Mouse (Mus musculus): ENCODE results near the gene Wfdc21. TPM values are rescaled to one million over a fixed set of nuclear protein-coding genes. Genes with fewer than 3 reads are reported as not detected.

Wfdc21 gene
- not detected for total RNA-seq (2021)
- long read RNA-seq, experiment 1, result 0 reads
- long read RNA-seq, experiment 2, result 0 reads

DNA sequence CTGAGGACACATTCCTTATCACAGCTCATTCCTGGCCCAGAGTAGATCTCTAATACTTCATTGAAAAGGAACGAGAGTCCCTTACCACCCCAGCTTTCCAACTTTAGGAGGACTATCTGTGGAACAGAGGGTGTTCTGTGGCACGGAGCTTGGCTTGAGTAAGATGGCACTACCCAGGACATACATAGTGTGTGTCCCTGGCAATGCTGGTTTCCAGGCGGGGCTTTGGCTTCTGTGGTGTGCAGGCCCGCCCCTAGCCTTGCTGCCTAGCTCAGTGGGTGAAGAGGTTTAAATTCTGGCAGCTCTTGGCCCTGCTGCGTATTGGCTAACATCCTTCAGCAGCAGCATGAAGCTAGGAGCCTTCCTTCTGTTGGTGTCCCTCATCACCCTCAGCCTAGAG, at the start of gene Wfdc21:
Gene Wfdc21 (plus strand): TSS at position 260 of the 400 bp plus-strand sequence.
- no peak for DNase-seq (ENCODE audit: low spot score in 2 of 2)

DNA sequence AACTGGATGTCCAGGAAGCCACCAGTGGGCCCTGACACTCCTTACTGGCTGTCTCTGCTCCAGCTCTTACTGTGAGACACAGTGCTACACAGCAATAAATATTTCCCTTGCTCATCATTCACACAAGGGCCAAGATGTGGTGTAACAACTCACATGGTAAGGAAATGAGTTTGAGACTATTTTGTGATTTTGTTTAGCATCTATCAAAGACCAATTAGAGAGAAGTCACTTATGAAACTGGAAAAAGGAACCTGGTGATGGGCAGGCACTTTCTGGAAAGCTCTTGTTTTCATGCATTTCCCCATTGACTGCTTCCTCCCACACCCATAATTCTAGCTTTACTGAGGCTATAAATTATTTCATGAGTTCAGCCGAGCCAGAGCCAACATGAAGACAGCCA, 43.0 kb upstream of the Wfdc21 start, which contains the start of gene Wfdc17:
Gene Wfdc17 (plus strand): TSS at position 287 of the 400 bp plus-strand sequence.
- no peak for DNase-seq (ENCODE audit: low spot score in 2 of 2)

DNA sequence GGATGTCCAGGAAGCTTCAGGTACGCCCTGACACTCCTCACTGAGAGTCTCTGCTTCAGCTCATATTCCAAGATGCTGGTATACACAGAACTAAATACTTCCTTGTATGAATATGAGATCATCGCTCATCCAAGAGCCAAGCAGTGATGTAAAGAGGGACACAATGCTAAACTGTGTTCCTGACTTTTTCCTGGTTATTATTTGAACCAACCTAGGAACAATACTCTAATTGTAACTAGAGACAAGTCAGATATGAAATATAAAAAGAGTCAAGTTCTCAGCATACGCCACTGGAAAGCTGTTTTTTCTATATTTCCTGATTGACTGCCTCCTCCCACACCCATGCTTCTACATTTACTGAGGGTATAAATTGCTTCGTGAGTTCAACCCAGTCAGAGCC, 38.0 kb upstream of the Wfdc21 start, which contains the start of gene Wfdc18:
Gene Wfdc18 (plus strand): TSS at position 301 of the 400 bp plus-strand sequence.
- DNase-seq (ENCODE audit: low spot score in 2 of 2), result no peak

DNA sequence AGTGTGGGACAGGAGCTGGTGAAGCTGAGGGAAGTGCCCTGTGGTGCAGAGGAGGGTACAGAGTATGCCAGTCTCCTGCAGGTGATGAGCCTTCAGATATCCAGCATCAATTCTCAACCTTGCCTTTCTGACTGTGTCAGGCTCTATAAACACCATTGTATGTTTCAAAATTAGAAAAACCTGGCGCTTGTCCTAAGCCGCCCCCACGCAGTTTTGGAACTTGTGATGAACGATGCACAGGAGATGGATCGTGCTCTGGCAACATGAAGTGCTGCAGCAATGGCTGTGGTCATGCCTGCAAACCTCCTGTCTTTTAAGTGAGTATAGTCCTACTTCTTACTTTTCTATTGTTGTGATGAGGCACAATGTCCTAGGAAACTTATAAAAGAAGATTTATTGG, 37.1 kb upstream of the Wfdc21 start:
- DNase-seq (ENCODE audit: low spot score in 2 of 2), result peak in 1 of 2 experiments; percentile 7

DNA sequence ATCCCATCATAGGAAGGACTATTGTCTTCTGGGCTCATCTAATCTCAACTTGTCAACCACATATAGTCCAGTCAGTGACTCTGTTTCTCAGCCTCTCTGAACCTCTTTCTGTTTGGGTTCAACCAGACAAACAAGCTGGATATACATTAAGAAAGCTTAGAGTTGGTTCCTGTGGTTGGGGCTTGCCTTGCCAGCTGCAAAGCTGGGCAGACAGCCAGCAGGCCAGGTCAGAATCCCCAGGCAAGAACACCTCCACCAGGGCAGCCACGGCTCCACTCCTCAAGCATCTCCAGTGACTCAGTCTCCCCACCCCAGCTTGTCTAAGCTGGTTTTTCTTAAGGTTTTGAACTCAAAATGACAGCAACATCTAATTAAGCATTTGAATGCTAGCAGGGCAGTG, 34.1 kb upstream of the Wfdc21 start:
- no peak for DNase-seq (ENCODE audit: low spot score in 2 of 2)

DNA sequence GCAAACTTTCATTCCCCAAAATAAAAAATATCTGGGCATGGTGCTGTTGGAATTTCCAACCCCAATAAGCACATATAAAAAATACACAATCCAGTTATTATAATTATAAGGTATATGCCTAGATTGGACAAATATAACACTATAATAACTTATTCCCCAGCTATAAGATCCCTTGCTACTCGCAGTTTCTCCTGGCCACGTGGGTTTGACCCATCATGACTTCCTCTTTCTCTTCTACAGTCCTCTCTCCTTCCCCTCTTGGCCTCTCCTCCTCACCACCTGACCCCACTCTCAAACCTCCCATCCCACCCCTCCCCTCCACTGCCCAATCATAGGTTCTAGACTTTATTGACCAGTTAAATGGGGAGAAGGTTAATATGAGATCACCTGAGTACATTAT, 32.8 kb upstream of the Wfdc21 start:
- DNase-seq (ENCODE audit: low spot score in 2 of 2), result no peak

DNA sequence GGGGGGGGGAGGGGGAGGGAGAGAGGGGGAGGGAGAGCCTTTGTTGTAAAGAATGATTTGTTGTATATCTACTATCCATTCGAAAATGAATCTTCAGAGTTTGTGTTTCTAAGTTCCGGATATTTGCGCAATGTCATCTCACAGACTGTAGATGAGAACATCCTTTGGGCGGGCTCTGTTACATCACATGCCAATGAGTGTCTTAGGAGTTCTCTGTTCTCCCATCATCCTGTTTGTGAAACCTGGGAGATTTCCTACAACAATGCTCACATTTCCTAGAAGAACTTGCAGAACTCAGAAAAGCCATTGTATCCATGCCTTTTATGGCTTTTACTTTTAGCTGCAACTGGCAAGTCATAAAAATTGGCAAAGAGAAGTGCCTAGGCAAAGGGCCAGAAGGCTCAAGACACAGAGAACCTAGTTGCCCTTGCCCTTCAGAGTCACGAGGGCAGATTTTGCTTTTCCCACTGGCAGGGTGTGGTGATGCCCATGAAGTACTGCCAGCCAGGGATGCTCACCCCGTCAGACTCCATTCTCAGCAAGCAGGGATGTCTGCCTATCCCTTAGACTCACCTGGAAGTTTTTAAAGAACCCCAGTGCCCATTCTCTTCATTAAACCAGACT, 29.6 kb upstream of the Wfdc21 start:
- DNase-seq (ENCODE audit: low spot score in 2 of 2), result no peak

DNA sequence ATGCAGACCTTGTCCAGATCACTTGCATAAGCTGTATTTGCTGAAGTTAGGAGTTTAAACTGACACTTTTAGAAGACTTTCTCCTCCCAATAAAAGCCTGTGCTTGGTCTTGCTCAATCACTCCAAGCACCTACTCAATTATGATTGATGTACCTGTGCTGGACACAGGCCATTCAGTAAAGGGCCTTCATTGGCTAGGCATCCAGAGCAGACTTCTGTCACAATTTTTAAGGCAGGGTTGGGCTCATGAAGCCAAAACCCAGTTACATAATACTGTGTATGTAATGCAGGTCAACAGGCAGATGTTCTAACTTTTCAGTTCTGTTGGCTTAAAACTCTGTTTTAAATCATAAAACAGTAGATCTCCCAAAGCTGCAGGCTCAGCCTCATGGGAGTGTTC, 26.0 kb upstream of the Wfdc21 start:
- DNase-seq (ENCODE audit: low spot score in 2 of 2), result no peak

DNA sequence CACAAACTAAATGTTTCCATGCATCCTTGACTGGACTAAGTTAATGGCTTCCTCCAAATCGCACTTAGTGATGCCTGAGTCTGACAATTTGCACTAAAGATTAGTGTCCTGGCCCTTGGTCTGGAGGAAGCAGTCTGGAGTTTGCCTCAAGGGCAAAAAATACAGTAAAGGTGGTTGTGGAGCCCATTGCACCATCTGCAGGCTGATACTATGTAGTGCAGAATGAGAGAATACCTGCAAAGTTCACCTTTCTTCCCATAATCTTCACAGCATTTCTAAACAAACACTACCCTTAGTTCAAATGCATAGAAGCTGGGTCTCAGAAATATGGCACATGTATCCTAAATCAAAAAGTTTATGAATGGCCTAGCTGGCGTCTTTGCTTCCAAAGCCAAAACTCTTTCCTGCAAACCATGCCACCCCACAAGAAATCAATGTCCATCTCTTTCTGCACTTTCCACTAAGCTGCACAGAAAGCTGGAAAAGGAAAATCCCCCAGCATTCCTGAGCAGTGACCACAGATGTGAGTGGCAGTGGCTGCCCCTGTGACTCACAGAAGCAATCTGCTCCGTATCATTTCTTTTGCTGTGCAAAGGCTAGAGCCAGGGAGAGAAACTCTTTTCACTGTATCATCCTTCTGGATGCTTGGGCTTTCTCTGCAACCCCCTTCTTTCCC, 17.8 kb upstream of the Wfdc21 start:
- DNase-seq (ENCODE audit: low spot score in 2 of 2), result no peak

DNA sequence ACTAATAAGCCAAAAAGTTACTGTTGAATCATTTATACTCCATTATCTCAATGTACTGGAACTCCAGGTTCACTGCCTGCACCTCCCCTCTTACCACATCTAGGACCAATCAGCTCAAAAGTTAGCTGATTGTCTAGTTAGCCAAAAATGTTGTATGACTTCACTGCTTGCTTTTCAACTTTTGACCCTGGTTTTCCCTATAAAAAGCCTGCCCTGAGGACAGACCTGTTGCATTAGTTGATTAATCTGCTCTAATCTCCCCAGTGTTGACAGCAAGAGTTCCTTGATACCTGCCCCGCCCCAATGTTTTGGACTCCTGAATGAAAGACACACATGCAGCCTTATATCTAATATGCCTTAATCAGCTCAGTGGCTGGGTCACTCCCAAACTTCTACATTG, 15.6 kb upstream of the Wfdc21 start:
- no peak for DNase-seq (ENCODE audit: low spot score in 2 of 2)

DNA sequence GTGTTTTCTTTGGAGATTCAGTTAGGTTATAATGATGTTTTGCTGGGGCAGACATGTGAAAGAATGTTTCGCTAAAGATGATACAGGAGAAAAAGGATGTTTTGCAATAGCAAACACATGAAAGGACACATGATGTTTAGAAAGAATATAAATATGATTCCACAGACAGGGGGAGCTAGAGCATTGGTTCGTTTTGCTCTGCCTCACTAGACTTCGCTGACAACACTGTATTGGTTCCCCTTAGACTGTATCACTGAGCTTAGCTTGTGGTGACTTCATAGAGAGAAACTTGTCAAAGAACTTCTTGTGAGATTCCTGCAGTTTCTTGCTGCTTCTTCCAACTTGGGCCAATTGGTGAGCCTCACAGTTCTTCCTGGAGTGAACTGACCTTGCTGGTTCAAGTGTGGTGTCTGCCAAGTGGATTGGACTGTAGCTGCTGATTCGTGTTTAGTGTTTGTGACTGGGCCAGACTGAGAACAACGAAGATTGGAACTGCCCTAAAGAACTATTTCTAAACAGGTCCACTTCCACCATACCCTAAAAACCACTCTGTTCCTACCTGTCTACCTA, 13.6 kb upstream of the Wfdc21 start:
- no peak for DNase-seq (ENCODE audit: low spot score in 2 of 2)

DNA sequence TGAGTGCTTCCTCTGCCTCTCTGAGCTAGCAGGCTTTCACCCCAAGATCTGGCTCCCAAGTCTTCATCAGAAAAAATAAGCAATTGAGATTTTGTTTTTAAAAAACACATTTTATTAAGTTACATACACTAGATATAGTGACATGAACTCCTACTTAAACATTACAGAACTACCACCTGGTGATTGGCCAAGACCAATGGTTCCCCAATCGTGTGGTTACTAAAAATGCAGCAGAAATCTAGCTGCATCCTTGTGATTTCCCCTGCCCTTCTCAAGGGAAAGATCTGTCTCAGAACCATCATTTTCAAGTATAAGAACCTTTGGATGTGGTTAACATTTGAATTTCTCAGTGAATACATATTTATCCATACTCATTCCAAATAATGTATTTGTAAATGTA, 12.5 kb upstream of the Wfdc21 start:
- DNase-seq (ENCODE audit: low spot score in 2 of 2), result no peak

DNA sequence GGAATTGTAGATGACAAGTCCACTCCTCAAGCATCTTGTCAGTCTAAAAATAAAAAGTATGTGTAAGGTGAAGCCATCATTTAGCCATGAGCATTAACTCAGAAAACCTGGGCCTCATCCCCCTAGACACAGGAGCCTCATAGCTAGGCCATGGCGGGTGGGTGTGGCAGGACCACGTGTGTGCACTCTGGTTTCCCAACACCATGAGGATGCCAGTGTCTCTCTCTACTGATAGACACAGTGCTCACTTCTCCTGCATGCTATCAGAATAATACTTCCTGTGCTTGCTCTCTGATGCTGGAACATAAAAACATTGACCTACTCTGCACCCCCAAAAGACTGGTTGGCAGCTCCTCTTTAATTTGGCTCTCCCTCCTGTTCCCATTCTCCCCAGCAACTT, 10.9 kb upstream of the Wfdc21 start:
- DNase-seq (ENCODE audit: low spot score in 2 of 2), result no peak

DNA sequence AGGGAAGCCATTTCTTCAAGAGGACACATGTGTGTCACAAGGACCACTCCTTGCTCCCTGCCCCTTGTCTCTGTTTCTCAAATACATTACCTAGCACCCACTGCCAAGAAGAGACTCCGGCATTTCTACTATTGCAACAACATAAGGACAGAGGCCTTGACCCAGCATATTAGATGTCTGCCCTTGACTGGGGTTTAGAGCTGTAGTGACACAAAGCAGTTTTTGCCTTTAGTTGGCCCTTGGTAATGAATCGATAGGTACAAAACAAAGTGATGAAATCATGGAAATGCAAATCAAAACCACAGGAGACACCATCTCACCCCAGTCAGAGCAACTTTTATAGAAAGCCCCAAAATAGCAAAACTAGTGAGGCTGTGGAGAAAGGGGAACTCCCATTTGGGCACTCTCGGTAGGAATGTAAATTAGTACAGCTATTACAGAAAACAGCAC, 9.6 kb upstream of the Wfdc21 start:
- no peak for DNase-seq (ENCODE audit: low spot score in 2 of 2)

DNA sequence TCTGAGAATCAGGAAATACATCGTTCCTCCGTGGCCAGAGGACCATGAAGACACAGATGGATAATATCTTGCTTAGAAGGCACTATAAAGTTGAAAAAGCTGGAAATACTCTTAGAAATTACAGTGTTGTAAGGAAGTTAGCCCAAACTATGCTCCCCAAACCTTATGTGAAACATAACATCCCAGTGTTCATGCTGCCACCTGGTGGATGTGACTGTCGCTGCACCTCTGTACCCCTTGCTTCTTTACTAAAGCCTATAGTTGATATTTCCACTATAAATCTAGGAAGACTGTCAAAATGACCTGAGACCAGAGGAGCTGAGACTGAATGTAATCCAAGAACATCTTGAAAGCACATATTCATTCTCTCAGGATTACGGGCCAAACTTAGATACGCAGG, 7.5 kb upstream of the Wfdc21 start:
- DNase-seq (ENCODE audit: low spot score in 2 of 2), result peak; percentile 71 to 88

DNA sequence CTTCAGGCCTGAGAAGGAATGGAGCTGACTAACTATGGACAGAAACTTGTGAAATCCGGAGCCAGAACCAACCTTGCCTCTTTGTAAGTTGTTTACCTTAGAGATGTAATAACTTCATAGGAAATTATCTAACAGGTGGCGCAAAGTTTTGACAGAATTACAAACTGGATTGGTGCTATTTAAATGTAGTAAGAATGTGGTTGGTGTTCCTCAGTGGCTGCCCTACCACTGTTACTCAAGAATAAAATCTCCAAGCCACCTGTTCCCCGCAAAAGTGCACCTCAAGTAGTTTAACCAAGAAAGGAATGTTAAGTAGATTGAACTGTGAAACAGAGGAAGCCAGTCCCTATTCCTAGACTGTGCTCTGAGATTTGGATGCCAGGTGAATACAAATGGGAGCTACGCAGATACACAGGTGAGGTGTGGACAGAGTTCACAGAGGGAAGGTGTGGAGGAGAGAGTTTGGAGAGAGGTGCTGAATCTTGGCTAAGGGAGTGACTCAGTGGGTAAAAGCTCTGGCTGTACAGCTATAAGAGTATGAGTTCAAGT, 6.2 kb upstream of the Wfdc21 start:
- no peak for DNase-seq (ENCODE audit: low spot score in 2 of 2)

DNA sequence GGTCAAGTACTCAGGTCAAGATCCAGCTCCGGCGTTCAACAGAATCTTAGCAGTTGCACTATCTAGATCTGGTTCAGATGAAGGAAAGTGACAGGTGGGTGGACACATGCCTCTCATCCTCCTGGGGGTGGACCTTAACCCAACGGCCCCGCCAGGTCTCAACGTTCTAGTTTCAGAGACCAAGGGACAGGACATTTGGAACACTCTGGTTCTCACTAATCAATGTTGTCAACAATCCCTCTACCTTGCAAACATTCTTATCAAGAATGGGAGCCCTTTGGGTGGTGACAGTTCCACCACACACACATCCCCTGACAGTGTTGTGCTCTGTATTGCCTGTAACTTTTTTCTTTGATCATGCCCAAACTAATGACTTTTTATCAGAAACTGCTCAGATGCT, 4.9 kb upstream of the Wfdc21 start:
- no peak for DNase-seq (ENCODE audit: low spot score in 2 of 2)

DNA sequence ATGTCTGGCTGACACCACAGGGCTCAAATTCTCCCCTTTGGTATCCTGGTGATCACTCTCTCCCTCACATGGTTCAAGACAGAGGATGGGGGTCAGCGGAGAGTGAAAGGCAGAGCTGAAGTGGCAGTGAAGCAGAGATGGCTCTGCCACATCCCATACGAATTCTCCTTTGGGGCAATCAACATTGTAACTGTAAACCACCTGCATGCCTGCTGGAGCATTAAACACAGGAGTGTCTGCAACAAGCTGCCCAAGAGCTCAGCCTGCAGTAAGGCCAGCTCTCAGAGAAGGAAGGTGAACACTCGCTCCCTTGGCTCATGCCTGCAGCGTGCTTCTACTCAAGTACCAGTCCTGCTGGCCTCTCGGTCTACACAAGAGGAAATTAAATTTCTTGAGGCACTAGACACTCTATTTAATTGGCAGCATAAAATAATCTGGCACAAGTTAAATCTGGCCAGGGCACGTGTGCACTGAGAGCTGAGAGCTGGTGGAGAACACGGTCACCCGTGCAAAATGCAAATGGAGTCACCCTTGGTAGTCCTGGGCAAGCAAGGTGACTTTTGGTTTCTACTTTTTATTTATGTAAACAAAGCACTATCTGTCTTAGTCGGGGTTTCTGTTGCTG, 3.9 kb upstream of the Wfdc21 start:
- DNase-seq (ENCODE audit: low spot score in 2 of 2), result no peak

DNA sequence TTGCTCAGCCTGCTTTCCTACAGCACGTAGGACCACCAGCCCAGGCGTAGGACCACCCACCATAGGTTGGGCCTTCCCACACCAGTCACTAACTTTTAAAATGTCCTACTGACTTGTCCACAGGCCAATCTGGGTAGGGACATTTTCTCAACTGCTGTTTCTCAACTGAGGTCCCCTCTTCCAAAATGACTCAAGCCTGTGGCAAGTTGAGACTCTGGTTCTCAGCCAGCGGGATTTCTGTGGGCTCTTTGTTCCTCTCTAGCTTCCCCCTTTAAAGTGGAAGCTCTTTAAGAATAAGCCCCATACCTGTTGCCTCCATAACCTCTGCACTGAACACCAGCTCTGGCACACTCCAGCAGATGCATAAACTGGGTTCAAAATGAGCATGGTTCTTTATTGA, 3.2 kb upstream of the Wfdc21 start:
- no peak for DNase-seq (ENCODE audit: low spot score in 2 of 2)

DNA sequence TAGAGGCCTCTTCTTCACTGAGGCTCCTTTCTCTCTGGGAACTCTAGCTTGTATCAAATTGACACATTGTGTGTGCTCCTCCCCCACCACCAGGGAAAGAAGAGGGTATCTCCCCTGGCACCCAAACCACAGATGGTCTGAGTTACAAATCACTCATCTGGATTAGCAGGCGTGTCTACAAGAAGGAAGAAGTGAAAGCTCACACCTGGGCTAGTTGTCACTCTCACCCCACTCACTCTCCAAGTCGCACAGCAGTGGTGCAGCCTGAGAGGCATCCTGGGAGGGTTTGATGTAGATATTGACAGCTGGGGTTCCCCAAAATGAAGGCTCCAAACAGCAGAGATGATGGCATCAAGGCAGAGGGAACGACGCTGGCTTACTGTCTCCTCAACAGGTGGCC, 588 bp upstream of the Wfdc21 start:
- no peak for DNase-seq (ENCODE audit: low spot score in 2 of 2)

DNA sequence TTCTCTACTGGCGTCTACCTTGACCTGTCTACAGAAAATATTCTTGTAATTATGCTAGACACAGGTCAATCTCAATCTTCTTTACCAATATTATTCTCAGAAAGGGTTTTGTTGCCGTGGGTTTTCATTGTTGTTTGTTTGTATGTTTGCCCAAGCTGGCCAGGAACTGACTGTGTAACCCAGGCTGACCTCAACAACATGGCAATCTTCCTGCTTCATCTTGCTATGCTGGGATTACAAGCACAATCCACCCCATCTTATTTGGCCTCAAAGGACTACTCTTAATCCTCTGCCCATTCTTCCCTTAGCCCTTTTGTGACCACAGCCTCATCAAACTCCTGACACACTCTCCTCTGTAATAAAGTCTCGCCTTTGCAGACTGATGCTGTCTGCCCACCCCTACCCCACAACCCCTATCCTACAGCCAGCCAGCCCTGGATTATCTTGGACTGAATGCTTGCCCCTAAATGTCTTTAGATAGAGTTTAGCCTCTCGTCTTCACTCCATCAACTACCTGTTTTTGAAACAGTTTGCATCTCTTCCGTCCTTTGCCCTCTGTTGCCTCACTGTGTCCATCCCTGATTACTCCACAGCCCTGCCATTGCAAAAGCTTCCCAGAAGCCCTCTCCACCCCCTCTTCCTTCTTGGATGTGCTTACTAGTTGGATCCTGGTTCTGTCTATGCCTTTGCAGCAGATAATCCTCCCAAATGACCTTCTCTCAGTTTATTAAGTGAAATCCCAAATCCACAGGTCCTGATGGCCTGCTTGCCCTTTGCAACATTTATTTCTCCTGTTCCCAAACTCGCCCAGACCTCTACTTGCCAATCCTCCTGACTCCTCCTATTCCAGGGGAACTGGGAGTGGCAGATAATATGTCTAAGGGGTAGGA, 881 bp downstream of the Wfdc21 start:
- DNase-seq (ENCODE audit: low spot score in 2 of 2), result no peak
